Mouse (Mus musculus) midbrain, embryonic 14.5 days (tissue): Measurements from ENCODE around the gene Dnase2b. TPM values are rescaled to one million over a fixed set of nuclear protein-coding genes. Genes with fewer than 3 reads are reported as not detected.

Experiments used
- ATAC-seq: fragments of 200-750 bp; cut with Nextera tagmentation; 2 replicates; pipeline ENCODE4 v1.8.0; 2017; ENCODE audit warnings: moderate number of reproducible peaks, moderate library complexity; ENCODE audit not compliant: low FRiP score, low TSS enrichment
- DNase-seq: peaks from one replicate; pipeline ENCODE4 v3.0.0-alpha.2; 2015
- H3K27ac ChIP-seq: fragments of 300-500 bp; sonication (generic); replicated peaks from 2 replicates; pipeline ENCODE4 v1.5.1; 2014; ENCODE audit warnings: mild to moderate bottlenecking, low read depth, low read length, moderate library complexity
- H3K27me3 ChIP-seq: fragments of 300-500 bp; sonication (generic); 2 replicates; pipeline ENCODE4 v1.6.1; 2014; ENCODE audit warnings: low read length, control low read depth, mixed read lengths; ENCODE audit not compliant: control insufficient read depth, insufficient read depth
- H3K36me3 ChIP-seq: fragments of 300-500 bp; sonication (generic); 2 replicates; pipeline ENCODE4 v1.6.1; 2014; ENCODE audit warnings: low read length, control low read depth; ENCODE audit not compliant: control insufficient read depth, insufficient read depth
- H3K4me1 ChIP-seq: fragments of 300-500 bp; sonication (generic); 2 replicates; pipeline ENCODE4 v1.6.1; 2014; ENCODE audit warnings: mild to moderate bottlenecking, antibody characterized with exemption, low read length, control low read depth; ENCODE audit not compliant: control insufficient read depth, insufficient read depth
- H3K4me2 ChIP-seq: fragments of 300-500 bp; sonication (generic); 2 replicates; pipeline ENCODE4 v1.6.1; 2014; ENCODE audit warnings: mild to moderate bottlenecking, low read length, moderate library complexity
- H3K4me3 ChIP-seq: fragments of 300-500 bp; sonication (generic); replicated peaks from 2 replicates; pipeline ENCODE4 v1.5.1; 2014; ENCODE audit warnings: low read depth, low read length
- H3K9ac ChIP-seq: fragments of 300-500 bp; sonication (generic); replicated peaks from 2 replicates; pipeline ENCODE4 v1.6.1; 2014; ENCODE audit warnings: mild to moderate bottlenecking, low read length, moderate library complexity
- H3K9me3 ChIP-seq: fragments of 300-500 bp; sonication (generic); 2 replicates; pipeline ENCODE4 v1.6.1; 2016; ENCODE audit warnings: low read length, control low read depth, mixed read lengths; ENCODE audit not compliant: control insufficient read depth
- WGBS: fragments of 180-500 bp; shearing (Covaris S2); extraction: QIAGEN DNeasy Blood & Tissue Kit; methylation state at CpG from one replicate; pipeline ENCODE4 v1.1.7; 2014; 5-methylcytosine and 5-hydroxymethylcytosine counted together
- polyA plus RNA-seq: library from polyadenylated mRNA; unstranded; fragments of >200 nt; fragmentation: Nextera tagmentation; extraction: Ambion mirVana; gene quantifications from 2 replicates; pipeline ENCODE4 v1.2.1, GENCODE M21; 2014

Dnase2b gene
- polyA plus RNA-seq, 1 experiment from 2014 or later: not detected

DNA sequence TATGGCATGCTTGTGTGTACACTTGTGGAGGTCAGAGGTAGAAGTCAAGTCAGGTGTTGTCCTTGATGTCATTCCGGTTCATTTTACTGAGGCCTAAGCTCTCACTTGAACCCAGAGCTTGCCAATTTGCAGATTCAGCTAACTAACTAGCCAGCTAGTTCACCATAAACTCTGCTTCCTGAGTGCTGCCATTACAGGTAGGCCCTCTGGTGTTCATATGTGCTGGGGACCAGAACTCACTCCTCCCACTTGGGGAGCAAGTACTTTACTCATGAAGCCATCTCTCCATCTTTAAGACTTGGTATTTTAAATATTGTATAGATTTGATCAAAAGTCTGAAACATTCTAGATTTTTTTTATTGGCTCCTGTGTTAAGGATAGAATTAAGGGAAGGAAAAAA is 58.8 kb downstream of the Dnase2b start:
- WGBS: 80% methylated on average over 1 of the region's 1 CpGs
- H3K27me3 ChIP-seq: no peaks in the 10 kb centered on the region
- no peak for DNase-seq
- H3K4me1 ChIP-seq: no peaks in the 10 kb centered on the region
- H3K4me2 ChIP-seq: no peak overlapping the region
- H3K36me3 ChIP-seq: no peaks in the 10 kb centered on the region
- H3K9ac ChIP-seq: no peak overlapping the region
- ATAC-seq: no peak
- no peak overlapping the region for H3K4me3 ChIP-seq
- H3K27ac ChIP-seq: no peak overlapping the region
- no peaks in the 10 kb centered on the region for H3K9me3 ChIP-seq

DNA sequence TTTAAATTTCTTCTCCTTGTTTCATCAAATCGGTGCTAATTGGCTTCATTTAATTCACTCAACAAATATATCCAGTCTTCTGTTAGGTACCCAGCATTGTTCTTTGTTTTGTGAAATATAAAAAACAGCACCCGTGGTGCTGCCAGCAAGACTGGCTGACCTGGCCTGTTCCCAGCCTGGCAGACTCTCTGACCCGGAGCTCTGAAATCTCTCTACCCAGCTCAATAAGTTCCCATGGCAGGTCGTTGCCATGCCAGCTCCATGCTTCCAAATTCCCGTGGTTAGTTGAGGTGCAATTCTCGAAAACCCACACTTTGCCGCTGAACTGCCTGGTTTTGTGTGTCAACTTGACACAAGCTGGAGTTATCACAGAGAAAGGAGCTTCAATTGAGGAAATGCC is 60.6 kb downstream of the Dnase2b start:
- Histone ChIP-seq H3K27me3 (no peaks in the 10 kb centered on the region), H3K4me1 (no peaks in the 10 kb centered on the region), H3K4me2 (no peak overlapping the region), H3K9me3 (no peaks in the 10 kb centered on the region), H3K4me3 (no peak overlapping the region), H3K36me3 (no peaks in the 10 kb centered on the region), H3K9ac (no peak overlapping the region), H3K27ac (no peak overlapping the region)
- DNase-seq (no peak), ATAC-seq (no peak)
- WGBS: 92% methylated on average over 7 of the region's 7 CpGs

DNA sequence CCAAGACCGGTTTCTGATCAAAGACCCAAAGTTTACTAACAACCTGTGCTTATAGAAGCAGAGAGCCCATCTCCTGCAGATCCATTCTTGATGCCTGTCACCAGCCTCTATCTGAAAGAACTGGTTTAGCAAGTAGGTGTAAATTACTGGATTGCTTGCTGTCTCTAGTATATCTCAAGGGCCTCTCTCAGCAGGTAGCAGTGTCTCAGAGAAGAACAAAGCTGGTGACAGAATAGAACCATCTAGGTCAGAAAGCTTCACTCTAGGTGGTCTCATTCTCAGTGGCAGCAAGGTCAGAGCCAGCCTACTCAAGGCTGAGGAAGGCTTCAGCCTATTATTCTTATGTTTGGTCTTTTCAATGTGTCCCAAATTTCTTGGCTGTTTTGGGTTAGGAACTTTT is 71.8 kb downstream of the Dnase2b start:
- H3K4me2 ChIP-seq: no peak overlapping the region
- H3K9me3 ChIP-seq: 0 out of 2 replicates have a peak, but pooled peaks cover 3% of the 10 kb centered on the region
- no peak overlapping the region for H3K4me3 ChIP-seq
- ATAC-seq: no peak
- 47% methylated on average over 1 of the region's 1 CpGs for WGBS
- no peaks in the 10 kb centered on the region for H3K4me1 ChIP-seq
- H3K9ac ChIP-seq: no peak overlapping the region
- H3K36me3 ChIP-seq: no peaks in the 10 kb centered on the region
- H3K27ac ChIP-seq: no peak overlapping the region
- no peaks in the 10 kb centered on the region for H3K27me3 ChIP-seq
- no peak for DNase-seq

DNA sequence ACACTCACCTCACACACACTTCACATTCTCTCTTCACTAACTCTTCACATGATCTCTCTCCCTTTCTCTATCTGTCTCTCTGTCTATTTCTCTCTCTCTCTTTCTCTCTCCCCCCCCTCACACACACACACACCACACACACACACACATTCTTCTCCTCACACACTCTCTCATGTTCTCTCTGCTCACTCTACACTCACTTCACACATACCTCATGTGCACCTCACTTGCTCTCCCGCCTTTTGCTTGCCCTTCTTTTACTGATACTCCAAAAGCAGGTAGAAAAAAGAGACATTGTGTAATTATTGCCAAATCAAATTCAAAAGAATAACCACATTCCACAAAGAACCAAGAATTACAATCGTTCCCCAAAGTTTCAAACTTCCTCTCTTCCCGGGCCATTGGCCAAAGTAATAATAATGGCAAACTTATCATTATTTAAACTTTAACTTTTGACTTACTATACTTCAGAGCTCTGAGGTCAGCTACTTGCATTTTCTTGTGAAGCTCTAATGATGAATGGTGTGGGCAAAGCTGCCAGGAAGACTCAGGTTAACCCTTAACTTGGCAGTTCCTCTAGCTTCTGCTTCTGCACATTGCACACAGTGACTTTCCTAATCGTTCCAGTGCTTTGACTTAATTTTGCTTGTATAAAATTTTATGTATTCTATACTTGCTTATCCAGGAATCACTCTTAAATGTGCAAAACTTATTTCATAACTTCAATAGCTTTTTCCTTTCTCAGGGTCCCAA is 74.7 kb downstream of the Dnase2b start:
- Histone ChIP-seq H3K4me2 (no peak overlapping the region), H3K27me3 (no peaks in the 10 kb centered on the region), H3K27ac (no peak overlapping the region), H3K4me3 (no peak overlapping the region), H3K36me3 (no peaks in the 10 kb centered on the region), H3K9ac (no peak overlapping the region), H3K9me3 (0 out of 2 replicates have a peak, but pooled peaks cover 3% of the 10 kb centered on the region), H3K4me1 (no peaks in the 10 kb centered on the region)
- WGBS: 87% methylated on average over 4 of the region's 4 CpGs
- DNase-seq (no peak), ATAC-seq (no peak)

DNA sequence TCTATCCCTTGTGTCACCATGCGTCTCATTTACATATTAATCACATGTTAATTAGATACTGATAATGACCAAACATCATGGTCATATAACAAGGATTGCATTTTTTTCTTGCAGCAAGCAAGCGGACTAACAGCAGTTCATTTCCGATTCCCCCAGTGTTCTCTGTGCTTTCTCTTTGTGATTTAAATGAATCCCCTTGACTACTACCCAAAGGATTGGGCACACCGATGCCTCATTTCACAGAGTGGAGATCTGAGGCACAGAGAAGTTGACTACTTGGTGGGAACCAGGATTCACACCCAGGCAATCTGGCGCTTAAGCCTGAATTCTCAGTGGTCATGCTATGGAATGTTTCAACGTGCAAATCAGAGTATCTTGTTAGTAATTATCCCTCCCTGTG is 80.4 kb downstream of the Dnase2b start:
- Histone ChIP-seq H3K4me2 (no peak overlapping the region), H3K9ac (no peak overlapping the region), H3K4me1 (no peaks in the 10 kb centered on the region), H3K27me3 (no peaks in the 10 kb centered on the region), H3K36me3 (no peaks in the 10 kb centered on the region), H3K27ac (no peak overlapping the region), H3K9me3 (no peaks in the 10 kb centered on the region), H3K4me3 (no peak overlapping the region)
- DNase-seq (no peak), ATAC-seq (no peak)
- WGBS: 58% methylated on average over 6 of the region's 6 CpGs

Other genes with a start within 250 kb of the Dnase2b start
- 13.1 and 18.9 TPM in 2 replicates for gene Ssx2ip, start 211.0 kb downstream of the Dnase2b start, polyA plus RNA-seq
- 3.0 and 3.8 TPM in 2 replicates for gene Ctbs, start 165.8 kb downstream of the Dnase2b start, polyA plus RNA-seq
- 3.1 and 4.6 TPM in 2 replicates for gene Spata1, start 115.8 kb downstream of the Dnase2b start, polyA plus RNA-seq
- gene Gng5, start 115.8 kb downstream of the Dnase2b start, polyA plus RNA-seq: 333 and 390 TPM in 2 replicates
- gene Rpf1, start 94.2 kb downstream of the Dnase2b start, polyA plus RNA-seq: 46.1 and 49.4 TPM in 2 replicates
- not detected in 2 replicates for gene Uox, start 45.2 kb downstream of the Dnase2b start, polyA plus RNA-seq
- not detected in 2 replicates for gene 4930503B20Rik, start 35.7 kb upstream of the Dnase2b start, polyA plus RNA-seq
- 0.53 TPM in 1 of 2 replicates, not detected in the other for gene Samd13, start 70.0 kb upstream of the Dnase2b start, polyA plus RNA-seq
- gene Prkacb, start 197.4 kb upstream of the Dnase2b start, polyA plus RNA-seq: 143 and 186 TPM in 2 replicates
- gene Ttll7, start 236.8 kb upstream of the Dnase2b start, polyA plus RNA-seq: 8.4 and 10.2 TPM in 2 replicates